ENCODE assay signal across 7 mouse cellular contexts in the genomic region with DNA sequence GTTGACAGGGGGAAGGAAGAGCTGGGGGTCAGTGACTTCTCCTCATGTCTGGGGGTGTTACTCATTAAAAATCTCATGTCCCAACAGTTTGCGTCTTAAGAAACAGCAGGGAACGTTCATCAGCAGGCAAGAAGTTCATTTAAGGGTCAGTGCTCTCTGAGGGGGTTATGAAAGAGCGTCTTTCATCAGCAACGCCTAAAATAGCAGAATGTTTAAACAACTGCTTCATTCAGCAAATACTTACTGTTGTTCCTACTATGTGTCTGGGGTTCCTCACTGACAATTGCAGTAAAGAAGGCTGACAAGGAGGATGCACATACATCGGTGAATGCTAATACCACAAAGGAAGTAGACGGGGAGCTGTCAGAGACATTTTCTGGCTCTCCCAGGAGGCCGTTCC.
DNase-seq lines count a peak whose midpoint lies in the region; ATAC-seq and TF ChIP-seq lines count a peak whose summit lies in the region.

No protein-coding gene starts in this region.

- no peaks in the 10 kb centered on the region for H3K27me3 ChIP-seq in spleen, adult 2 months (ENCODE audit: control insufficient read depth, insufficient read depth, low read length)
- no peaks in the 10 kb centered on the region for H3K27me3 ChIP-seq in embryonic facial prominence, embryonic 15.5 days
- no peaks in the 10 kb centered on the region for H3K27me3 ChIP-seq in lung, embryonic 16.5 days (ENCODE audit: control insufficient read depth, insufficient read depth, low read depth, low read length)
- H3K27me3 ChIP-seq in stomach, postnatal 0 days (ENCODE audit: control insufficient read depth, insufficient read depth, low read length) = no peaks in the 10 kb centered on the region

- no peak overlapping the region for H3K4me2 ChIP-seq in embryonic facial prominence, embryonic 15.5 days (replicated peaks)
- no peak overlapping the region for H3K4me2 ChIP-seq in lung, embryonic 16.5 days (ENCODE audit: low read depth, low read length)
- H3K4me2 ChIP-seq in stomach, postnatal 0 days (replicated peaks; ENCODE audit: low read depth) = no peak overlapping the region

- no peak for ATAC-seq in embryonic facial prominence, embryonic 15.5 days (ENCODE audit: insufficient number of reproducible peaks, low FRiP score, low TSS enrichment, low read depth)
- peak; percentile 91 for ATAC-seq in lung, embryonic 16.5 days (ENCODE audit: low read depth)
- peak; percentile 59; the same call in 1 of the 2 replicates for ATAC-seq in stomach, postnatal 0 days (ENCODE audit: low FRiP score, low TSS enrichment)
- ATAC-seq in cerebellum, adult (ENCODE audit: insufficient number of reproducible peaks, low FRiP score, low TSS enrichment) = no peak

- no peak for TF ChIP-seq CTCF in spleen, adult 2 months (IDR thresholded peaks at IDR 0.05; ENCODE audit: extremely low read depth, insufficient read depth, insufficient read length, insufficient replicate concordance)
- no peak for TF ChIP-seq CTCF in stomach, postnatal 0 days (IDR thresholded peaks at IDR 0.05; ENCODE audit: low read depth)

- H3K27ac ChIP-seq in spleen, adult 2 months (ENCODE audit: insufficient read depth, low read length) = peak overlapping the region; percentile 5
- H3K27ac ChIP-seq in embryonic facial prominence, embryonic 15.5 days (replicated peaks) = 0 out of 2 replicates have a peak overlapping the region, but pooled peaks have one; percentile 2
- peak overlapping the region; percentile 85 for H3K27ac ChIP-seq in lung, embryonic 16.5 days (ENCODE audit: low read length)
- peak overlapping the region; percentile 45; the same call in 1 of the 2 replicates for H3K27ac ChIP-seq in stomach, postnatal 0 days (replicated peaks)

- no peak for DNase-seq in spleen, adult 2 months (ENCODE audit: low read depth in 1 of 2, low spot score in 2 of 2)
- no peak for DNase-seq in spleen, adult 18-20 months
- no peak for DNase-seq in stomach, postnatal 0 days (ENCODE audit: low spot score)
- DNase-seq in urinary bladder, adult 2 months (ENCODE audit: low spot score) = no peak

- H3K4me1 ChIP-seq in spleen, adult 2 months (ENCODE audit: control insufficient read depth, insufficient read depth, insufficient read length) = peaks cover 7% of the 10 kb centered on the region; the same call in 1 of the 2 replicates
- H3K4me1 ChIP-seq in embryonic facial prominence, embryonic 15.5 days = 0 out of 2 replicates have a peak, but pooled peaks cover 7% of the 10 kb centered on the region
- H3K4me1 ChIP-seq in lung, embryonic 16.5 days (replicated peaks; ENCODE audit: control insufficient read depth, insufficient read depth, low read length) = peaks cover 29% of the 10 kb centered on the region
- peaks cover 2% of the 10 kb centered on the region; the same call in 1 of the 2 replicates for H3K4me1 ChIP-seq in stomach, postnatal 0 days (replicated peaks; ENCODE audit: control insufficient read depth, insufficient read depth)

- H3K4me3 ChIP-seq in spleen, adult 2 months (ENCODE audit: extremely low read depth, insufficient read depth, insufficient read length) = no peak overlapping the region
- no peak overlapping the region for H3K4me3 ChIP-seq in embryonic facial prominence, embryonic 15.5 days (replicated peaks)
- H3K4me3 ChIP-seq in lung, embryonic 16.5 days (ENCODE audit: low read length) = no peak overlapping the region
- no peak overlapping the region for H3K4me3 ChIP-seq in stomach, postnatal 0 days (ENCODE audit: low read depth, low read length)

- H3K36me3 ChIP-seq in spleen, adult 2 months (ENCODE audit: control insufficient read depth, insufficient read depth, low read length) = peaks cover 14% of the 10 kb centered on the region
- H3K36me3 ChIP-seq in embryonic facial prominence, embryonic 15.5 days = no peaks in the 10 kb centered on the region
- no peaks in the 10 kb centered on the region; the same call in 1 of the 2 replicates for H3K36me3 ChIP-seq in lung, embryonic 16.5 days (ENCODE audit: control insufficient read depth, insufficient read depth, low read length)
- H3K36me3 ChIP-seq in stomach, postnatal 0 days (ENCODE audit: control insufficient read depth, insufficient read depth, low read length) = no peaks in the 10 kb centered on the region

- TF ChIP-seq EP300 in stomach, postnatal 0 days (optimal IDR thresholded peaks at IDR 0.05) = no peak

- no peaks in the 10 kb centered on the region for H3K9me3 ChIP-seq in embryonic facial prominence, embryonic 15.5 days (replicated peaks)
- H3K9me3 ChIP-seq in lung, embryonic 16.5 days (ENCODE audit: control insufficient read depth, low read length) = no peaks in the 10 kb centered on the region
- no peaks in the 10 kb centered on the region for H3K9me3 ChIP-seq in stomach, postnatal 0 days (ENCODE audit: control insufficient read depth, low read length)

- TF ChIP-seq POLR2A in spleen, adult 2 months (IDR thresholded peaks at IDR 0.05; ENCODE audit: low read depth, low read length) = no peak

- WGBS in spleen, adult 2 months = 17% methylated on average over 7 of the region's 7 CpGs
- 26% methylated on average over 7 of the region's 7 CpGs for WGBS in embryonic facial prominence, embryonic 15.5 days
- WGBS in lung, embryonic 16.5 days = 7% methylated on average over 7 of the region's 7 CpGs
- WGBS in stomach, postnatal 0 days = 13% methylated on average over 7 of the region's 7 CpGs

- no peak overlapping the region for H3K9ac ChIP-seq in embryonic facial prominence, embryonic 15.5 days
- H3K9ac ChIP-seq in lung, embryonic 16.5 days (ENCODE audit: low read length) = 0 out of 2 replicates have a peak overlapping the region, but pooled peaks have one; percentile 32
- H3K9ac ChIP-seq in stomach, postnatal 0 days (ENCODE audit: low read length) = no peak overlapping the region

Comparison
In these comparisons a context has a peak if more than half of its experiments do, and no peak if none do; other contexts are left out.
1. H3K27ac ChIP-seq: peak in every context shown above with its lines; median percentile 85 in lung, embryonic 16.5 days; 45 in stomach, postnatal 0 days; 5 in spleen, adult 2 months; 2 in embryonic facial prominence, embryonic 15.5 days.
2. ATAC-seq: peak in lung, embryonic 16.5 days (single experiment) and stomach, postnatal 0 days (single experiment); none in embryonic facial prominence, embryonic 15.5 days (single experiment) and cerebellum, adult (single experiment).